Mouse (Mus musculus) neural tube, embryonic 12.5 days (tissue): ENCODE data around the gene Mrgpra2b. TPM values are rescaled to one million over a fixed set of nuclear protein-coding genes. Genes with fewer than 3 reads are reported as not detected.

Experiments used
- polyA plus RNA-seq: library from polyadenylated mRNA; unstranded; fragments of >200 nt; fragmentation: Nextera tagmentation; extraction: Ambion mirVana; gene quantifications from 2 replicates; pipeline ENCODE4 v1.2.1, GENCODE M21; 2016

Gene Mrgpra2b
- polyA plus RNA-seq, 1 experiment from 2014 or later = not detected

Other genes starting within 250 kb of the Mrgpra2b start
- not detected in 2 replicates for gene Mrgpra1, start 174.6 kb downstream of the Mrgpra2b start, polyA plus RNA-seq
- gene Mrgpra2a, start 76.7 kb downstream of the Mrgpra2b start, polyA plus RNA-seq = not detected in 2 replicates
- not detected in 2 replicates for gene Mrgpra3, start 72.5 kb upstream of the Mrgpra2b start, polyA plus RNA-seq